Mouse (Mus musculus) heart, adult 8-10 months (tissue): ENCODE data around the gene Zhx3. TPM values are rescaled to one million over a fixed set of nuclear protein-coding genes. Genes with fewer than 3 reads are reported as not detected.
A peak's percentile ranks its signal among the peaks of the same experiment; 100 is the strongest.

Experiments used
- DNase-seq: peaks from one replicate; pipeline ENCODE4 v3.0.0; 2022; ENCODE audit warnings: low spot score
- total RNA-seq, 4 experiments: library from RNA; stranded (reverse); gene quantifications; 2 replicates each; pipeline ENCODE4 v1.2.4; 2022

The Zhx3 gene
- total RNA-seq, 4 experiments from 2014 or later = 32.2 to 35.5 (median 33.1) TPM

DNA sequence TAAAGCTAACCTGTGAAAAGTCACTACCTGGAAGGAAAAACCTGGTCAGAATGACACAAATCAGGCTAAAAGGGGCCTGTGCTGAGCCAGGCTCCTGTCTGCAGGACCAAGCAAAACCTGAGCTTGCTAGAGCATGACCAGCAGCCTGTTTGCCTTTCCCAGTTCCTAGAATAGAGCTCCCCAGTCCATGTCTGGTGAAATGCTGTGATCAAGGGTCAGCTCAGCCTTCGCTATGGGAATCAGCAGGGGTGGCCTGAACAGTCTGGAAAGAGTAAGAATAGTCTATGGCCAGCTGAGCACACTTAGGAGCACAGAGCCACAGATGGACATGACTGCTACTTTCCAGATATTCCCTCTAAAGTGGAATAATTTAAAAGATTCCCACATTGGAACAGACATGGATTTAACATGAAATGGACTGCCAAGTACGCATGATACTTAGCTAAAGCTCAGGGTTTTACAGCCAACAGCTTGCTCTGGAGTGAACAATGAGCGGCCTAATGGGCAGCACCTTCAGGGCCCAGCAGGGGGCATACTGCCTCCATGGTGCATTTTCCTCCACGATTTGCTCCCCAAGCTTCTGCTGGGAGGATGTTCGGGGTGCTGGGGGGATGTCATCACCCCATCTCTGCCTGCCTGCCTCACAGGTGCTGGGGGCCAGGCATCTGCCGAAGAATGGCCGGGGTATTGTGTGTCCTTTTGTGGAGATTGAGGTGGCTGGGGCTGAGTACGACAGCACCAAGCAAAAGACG lies 112.2 kb downstream of the Zhx3 start:
- DNase-seq = no peak

DNA sequence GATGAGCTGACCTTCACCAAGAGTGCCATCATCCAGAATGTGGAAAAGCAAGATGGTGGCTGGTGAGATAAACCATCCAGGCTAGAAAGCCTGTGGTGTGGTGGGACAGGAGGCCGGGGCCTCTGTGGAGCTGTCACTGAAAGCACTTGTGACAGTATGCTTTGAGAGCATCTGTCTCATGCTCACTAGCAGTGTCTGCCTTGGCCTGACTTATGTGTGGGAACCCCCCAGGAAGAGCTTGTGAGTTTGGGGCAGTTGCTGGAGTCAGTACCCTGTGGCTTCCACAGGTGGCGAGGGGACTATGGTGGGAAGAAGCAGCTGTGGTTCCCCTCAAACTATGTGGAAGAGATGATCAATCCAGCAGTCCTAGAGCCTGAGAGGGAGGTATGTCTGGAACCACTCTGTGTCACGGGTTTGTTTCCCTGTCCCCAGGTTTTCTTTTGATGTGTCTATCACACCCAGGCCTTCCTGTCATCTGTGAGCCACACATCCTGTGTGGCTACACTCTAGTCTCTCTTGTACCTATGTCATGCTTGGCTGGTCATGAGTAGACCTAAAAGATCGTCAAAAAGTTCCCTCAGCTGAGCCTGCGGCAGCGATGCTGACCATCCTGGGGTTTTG lies 116.1 kb downstream of the Zhx3 start:
- DNase-seq = no peak

DNA sequence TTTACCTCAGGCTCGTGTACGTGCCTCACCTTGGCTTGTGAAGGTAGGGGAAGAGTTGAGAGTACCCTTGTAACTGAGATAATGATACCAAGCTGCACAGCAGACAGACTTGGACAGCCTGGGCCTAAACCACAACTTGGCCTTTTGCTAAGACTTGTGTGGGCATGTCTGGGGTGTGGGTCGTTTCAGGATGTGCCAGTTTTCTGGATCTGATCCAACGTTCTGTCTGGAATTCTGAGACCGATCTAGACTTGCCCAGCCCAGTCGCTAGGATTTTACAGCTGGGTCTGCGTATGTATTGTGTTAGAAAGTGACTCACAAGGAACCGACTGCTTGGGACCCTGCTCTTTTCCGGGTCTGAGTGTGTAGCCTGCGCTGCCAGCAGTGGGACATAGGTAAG lies 125.7 kb downstream of the Zhx3 start:
- no peak for DNase-seq

DNA sequence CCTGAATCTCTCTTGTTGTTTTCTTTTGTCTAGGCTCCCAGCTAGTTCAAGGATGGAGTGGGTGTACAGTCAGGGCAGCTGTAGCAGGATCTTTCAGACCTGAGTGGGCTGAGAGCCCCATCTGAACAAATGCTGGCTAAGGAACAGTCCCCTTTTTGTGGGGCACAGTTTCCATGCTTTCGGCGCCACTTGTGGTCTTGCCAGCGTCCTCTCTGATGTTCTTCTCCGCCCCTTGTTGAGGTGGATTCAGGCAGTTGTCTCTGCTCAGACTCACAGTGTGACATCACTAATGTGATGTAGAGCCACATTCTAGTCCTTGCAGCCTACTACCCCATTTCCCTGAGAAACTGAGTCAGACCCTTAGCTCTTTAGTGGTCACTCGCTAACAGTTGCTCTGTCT lies 126.2 kb downstream of the Zhx3 start:
- no peak for DNase-seq

DNA sequence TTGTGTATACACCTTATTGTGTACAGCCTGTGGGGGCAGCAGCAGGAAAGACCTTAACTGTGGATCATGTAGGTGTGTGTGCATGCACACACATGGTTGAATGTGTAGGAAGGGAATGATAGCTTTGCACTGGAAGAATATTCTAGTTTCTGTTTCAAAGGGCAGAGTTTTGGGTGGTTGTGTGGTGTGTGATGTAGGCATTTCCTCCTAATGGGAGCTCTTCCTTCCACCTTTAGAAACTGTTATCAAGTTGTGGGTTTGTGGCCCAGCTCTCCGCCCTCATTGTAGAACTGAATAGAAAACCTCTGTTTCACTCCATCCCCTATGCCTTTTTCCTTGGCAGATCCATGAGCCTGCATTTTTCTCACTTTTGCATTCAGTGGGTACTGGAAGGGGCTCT lies 127.3 kb downstream of the Zhx3 start:
- DNase-seq = no peak

DNA sequence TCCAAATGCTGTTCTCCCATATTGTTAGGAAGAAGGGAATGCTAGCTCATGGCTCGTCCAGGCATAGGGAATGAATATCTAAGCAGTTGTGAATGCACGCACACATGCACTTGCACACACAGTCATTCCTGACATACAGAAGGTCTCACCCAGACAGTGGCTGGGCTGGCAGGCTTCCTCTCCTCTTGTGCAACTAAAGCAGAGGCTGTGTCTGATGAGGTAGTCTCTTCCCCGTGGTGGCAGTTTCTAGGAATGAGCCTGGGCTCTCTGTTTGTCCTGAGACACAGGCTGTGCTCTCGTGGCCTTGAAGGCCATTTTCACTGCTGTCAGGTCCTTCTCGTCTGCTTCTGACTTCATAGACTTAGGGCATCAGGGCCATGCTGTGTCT lies 128.0 kb downstream of the Zhx3 start:
- DNase-seq = no peak

DNA sequence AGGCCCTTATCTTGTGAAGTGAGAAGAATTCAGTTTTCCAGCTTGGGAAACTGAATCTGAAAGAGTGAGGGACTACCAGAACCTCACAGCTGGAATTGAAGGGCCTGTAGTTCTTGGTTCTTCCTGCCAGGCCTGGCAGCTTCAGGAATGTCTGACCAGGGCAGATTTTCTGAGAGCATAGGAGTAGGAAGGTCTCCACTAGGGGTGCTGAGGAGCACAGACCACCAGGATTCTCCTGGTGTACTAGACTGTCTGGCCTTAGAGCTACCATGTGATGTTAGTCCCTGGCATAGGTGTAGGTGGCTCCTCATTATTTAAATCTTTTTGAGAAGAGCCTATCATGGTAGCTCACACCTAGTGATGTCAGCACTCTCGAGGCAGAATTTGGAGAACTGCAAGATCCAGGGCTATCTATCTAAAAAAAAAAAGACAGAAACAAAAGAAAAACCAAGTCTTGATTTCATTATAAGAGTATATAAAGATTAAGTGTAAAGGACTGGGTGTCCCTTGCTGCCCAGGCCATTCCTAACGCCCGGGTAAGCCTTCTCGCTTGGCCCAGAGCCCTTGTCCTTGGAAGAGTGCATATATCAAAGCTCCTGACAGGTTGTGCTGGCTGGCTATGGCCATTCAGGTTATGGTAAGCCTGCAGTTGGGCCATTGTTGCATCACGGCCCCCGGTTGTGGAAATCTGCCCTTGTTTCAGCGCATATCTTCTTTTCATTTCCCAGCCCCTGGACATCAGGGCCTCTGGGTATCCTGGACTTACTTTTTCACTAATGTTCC lies 128.6 kb downstream of the Zhx3 start:
- peak; percentile 75 for DNase-seq

DNA sequence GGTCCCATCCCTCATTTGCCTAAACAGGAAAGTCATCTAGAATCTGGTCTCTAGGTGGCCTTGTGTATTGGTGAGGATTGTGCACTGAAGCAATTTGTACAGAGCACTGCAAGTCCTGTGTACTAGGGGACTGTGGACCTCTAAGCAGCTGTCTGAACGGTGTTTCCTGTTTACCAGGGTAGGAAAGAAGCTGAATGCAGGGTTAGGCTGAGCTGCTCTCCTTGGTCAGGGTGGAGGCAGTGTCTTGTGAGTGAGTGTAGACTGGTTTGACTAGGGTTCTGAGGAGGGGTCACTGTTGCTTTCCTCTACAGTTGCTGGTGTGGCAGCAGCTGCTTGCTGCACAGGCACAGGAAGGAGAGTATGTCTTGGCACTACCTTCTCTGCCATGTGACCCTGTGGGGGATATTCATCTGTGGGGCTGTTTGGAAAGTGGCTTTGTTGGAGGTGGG lies 130.6 kb downstream of the Zhx3 start:
- DNase-seq = no peak

DNA sequence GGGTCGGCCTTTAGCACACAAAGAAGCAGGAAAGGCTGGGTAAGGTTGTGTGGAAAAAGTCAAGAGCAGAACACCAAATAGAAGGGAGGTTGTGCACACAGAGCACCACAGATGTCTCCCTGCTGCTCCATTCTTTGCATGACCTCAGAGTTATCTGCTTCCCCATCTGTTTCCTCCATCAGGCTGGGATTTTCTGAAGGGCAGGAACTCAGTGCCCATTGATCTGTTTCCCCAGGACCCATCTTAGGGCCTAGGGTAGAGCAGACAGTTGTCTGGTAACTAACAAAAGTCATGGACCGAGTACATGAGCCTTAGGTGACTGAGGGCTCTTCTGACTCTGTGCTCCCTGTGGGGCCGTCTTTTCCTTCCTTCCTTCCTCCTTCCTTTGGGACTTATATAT lies 131.2 kb downstream of the Zhx3 start:
- no peak for DNase-seq

DNA sequence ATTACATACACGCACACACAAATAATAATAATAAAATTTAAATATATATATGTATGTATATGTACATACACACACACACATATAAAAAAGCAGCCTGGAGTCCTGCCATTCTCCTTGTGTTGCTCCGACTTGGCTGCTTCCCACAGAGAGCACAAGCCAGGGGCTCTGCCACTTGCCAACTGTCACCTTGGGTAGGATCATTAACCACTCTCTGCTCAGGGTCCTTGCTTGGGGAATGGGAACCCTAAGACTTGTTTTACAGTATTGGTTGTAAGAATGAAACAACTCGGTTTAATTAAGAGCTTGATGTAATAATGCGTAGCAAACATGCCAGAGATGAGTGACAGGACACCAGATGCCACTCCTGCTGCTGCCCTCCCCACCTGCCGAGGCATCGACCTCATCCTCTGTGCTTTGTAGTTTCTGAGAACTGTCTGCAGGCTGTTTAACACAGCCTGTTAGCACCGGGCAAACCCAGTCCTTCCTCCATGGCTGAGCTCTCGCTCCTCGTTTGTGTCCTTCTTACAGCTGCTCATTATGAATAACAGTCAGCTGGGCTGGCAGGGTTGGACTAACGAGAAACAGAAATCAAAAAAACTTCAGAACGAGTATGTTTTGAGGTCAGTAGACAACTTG lies 132.2 kb downstream of the Zhx3 start:
- no peak for DNase-seq

DNA sequence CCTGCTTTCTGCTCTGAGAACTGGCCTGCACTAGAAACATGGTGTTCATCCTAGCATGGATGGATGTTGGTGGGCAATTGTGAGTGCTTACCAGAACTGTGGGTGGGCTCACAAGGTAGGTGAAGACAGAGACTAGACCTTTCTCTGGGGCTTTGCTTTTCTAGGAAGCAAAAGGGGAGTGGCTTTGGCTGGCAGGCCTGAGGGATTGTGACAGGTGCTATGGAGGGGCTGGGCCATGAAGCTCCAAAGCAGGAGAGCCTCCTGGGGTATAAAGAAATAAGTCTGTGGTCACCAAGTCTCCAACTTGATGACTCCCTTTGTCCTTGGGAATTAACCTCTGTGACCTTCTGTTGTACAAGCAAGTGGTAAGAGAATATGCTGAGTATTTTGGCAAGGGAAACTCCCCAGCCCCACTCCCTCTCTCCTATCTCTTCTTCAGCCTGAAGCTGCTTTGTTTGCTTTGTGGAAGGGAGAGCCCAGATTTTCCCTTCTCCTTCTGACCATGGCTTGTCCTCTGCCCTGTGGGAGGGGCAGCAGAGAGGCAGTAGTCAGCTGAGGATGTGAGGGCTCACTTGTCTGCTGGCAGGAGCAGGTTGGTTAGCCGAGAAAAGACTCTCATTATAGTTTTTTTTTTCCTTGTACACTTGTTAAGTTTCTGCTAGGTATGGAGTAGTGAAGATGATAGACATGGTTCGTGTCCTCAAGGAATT lies 133.0 kb downstream of the Zhx3 start:
- no peak for DNase-seq

DNA sequence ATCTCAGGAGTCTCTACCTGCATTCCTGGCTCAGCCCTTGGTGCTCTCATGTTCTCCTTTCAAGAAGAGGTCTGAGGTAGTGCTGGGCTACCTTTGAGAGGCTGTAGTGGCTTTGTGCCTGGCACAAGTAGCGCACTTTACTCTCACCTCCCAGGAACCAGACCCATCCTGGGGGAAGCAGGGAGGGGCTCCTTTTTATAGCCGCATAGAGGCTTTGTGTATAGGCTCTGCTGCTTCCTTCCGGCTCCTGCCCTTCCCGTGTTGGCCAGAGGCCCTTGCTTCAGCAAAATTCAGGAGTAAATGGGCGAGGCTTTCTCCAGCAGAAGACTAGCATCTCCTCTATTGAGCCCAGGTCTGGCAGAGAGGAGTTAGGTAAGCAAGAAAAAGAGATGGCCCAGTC lies 134.4 kb downstream of the Zhx3 start:
- peak; percentile 66 for DNase-seq

DNA sequence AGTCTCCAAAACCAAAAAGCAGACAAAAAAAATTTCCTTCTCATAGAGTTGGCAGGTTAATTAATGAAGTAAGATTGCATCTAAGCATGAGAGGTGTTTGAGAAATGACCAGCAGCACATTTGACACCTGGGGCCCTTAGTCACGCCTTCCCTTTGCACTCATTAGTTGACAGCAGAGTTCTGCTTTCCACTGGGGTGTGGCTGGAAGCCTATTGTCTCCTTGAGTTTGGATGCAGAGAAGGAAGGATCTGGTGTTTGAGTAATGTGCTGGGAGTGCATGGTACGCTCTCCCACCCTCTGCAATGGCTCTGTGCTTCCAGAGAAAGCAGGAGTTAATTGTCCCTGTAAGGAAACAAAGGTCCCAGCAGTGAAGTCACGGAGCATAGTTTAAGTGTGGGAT lies 136.3 kb downstream of the Zhx3 start:
- DNase-seq = no peak

DNA sequence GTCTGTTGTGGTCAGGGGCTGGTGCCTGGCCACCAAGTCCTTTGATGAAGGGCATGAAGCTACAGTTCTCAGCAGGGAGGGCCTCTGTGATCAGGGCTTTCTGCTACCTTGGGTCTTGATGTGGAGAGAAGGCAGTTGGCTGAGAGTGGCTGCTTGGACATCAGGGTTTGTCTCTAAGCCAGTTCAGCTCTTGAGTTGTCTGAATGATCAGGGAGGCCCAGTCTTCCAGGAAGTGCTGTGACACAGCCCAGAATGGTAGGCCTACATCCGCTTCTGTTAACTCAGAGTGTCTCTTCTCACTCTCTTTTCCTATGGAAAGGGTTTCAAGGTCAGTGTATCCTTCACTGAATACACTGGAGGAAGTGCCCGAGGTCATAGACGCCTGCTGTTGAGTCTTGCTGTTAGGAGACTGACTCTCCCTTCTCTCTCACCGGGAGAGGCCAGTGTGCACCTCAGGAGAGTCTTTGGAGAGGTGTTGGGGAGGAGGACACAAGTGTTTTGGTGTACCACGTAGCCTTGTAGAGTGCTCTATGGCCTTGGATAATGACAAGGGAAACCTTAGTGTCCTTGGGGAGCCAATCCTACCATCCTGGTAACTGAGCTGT lies 137.0 kb downstream of the Zhx3 start:
- no peak for DNase-seq

DNA sequence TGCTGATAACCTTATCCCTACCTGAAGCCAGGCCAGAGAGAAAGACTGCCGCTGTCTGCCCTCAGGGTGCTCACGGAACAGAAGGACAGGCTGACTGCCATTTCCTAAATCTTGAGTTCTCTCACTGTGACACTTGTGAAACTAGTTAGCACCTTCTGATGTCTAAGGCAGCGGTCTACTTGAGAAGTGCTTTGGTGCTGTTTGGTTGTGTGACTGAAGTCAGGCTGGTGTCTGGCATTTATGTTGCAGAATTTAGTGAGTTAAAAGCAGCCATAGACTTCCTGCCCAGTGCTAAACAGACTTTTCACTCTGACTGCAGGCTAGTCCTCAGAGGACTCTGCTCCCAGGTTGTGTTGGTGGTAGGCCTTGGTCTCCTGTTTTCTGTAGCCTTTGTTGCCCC lies 138.5 kb downstream of the Zhx3 start:
- no peak for DNase-seq

DNA sequence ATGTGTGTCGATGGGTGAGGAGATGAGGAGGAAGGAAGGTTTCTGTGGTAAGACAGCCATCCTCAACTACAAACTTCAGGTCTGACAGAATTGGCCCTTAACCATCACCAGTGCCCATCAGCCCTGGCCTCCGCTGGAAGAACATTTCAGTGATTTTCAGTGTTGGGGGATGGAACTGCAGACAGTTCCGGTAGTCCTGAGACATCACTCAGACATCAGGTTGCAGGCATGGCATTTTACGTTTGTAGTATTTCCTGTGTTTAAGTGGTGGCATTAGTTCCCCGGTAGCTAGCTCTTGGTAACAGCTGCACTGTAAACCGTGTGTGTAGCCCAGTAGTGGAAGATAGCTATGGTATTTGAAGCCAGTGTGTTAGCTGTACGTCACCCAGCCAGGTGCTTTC lies 139.7 kb downstream of the Zhx3 start:
- DNase-seq = no peak

DNA sequence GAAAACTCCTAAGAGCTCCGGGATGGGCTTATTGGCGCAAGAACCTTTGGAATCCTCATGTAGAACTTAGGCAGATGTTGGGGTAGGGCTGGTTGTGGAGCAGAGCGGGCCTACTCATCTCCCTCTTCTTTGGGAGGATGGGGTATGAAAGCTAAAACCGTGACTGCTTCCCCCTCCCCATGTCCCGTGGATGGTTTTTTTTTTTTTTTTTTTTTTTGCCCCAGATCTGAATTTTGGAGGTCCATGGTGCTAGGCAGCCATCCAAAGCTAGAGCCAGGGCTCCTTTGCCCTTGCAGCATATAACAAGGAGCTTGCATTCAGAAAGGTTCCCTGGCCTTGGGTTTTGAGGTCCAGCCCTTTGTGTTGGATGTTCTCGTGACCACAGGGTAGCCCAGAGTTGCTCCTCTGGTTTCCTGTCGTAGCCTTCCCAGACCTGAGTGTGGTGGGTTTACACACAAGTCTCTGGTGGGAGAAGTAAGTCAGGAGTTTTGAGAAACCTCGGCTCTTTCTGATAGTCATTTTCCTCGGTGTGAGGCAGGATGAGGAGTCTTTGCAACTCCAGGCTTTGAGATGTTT lies 140.3 kb downstream of the Zhx3 start:
- DNase-seq = no peak

DNA sequence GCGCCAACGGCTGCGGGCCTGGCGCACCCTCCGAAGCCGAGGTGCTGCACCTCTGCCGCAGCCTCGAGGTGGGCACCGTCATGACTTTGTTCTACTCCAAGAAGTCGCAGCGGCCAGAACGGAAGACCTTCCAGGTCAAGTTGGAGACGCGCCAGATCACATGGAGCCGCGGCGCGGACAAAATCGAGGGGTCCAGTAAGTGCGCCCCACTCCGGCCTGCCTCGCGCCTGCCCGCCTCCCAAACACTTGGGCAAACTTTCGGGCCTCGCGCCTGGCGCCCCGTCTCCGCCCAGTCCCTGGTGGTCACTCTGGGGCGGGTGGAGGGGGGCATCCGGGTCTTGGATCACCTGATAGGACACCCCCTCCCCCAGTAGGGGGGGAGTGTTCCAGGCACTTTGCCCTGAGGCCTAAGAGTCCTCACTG lies 140.9 kb downstream of the Zhx3 start:
- DNase-seq = peak; percentile 72

DNA sequence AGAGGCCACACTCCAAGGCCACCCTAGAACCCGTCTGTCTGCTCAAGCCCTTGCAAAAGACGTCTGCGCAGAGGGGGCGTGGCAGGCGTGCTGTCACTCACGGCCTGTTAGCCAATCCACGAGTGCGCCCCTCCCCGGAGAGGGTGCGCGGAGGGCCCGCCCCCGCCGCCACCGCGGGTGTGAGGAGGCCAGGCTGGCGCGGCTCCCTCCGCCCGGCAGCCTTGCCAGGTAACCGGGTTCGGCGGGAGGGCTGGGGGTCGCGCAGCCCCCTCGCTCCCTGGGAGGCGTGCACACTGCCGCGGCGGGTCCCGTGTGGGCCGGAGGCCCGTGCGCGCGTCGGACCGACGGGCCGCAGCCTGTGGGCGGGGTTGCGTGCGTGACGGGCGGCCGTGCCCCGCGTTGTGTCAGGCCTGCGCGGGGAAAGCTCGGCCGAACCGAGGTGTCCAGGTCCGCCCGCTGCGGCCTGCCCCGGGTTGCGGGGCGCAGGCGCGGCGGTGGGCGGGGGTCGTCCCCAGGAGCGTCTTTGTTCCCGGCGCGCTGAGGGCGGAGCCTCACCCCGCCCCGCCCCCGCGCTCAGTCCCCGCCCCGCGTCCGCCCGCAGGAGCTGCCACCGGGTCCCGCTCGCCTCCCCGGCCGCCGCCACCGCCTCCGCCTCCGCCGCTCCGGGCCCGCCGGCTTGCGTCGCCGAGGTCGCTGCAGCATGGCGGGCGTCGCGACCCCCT lies 141.5 kb downstream of the Zhx3 start, which contains the start of gene Plcg1:
Gene Plcg1 (plus strand): TSS at position 184 of the 722 bp plus-strand sequence.
- DNase-seq = peak; percentile 89

DNA sequence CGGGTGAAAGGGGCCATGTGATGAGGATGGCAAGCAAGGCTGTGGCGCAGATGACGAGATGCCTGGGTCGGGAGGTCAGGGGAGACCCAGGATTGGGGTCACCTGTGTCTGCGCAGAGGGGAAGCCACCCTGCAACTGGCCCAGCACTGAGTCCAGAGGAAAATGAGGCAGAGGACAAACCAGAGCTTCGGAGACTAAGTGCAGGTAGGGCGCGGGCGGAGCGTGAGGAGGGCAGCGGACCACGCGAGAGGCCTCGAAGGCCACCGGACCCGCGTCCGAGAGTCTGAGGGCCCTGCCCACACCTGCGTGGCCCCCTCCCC lies 142.0 kb downstream of the Zhx3 start:
- no peak for DNase-seq
